Mouse (Mus musculus): ENCODE results near the gene Ckm.

DNA sequence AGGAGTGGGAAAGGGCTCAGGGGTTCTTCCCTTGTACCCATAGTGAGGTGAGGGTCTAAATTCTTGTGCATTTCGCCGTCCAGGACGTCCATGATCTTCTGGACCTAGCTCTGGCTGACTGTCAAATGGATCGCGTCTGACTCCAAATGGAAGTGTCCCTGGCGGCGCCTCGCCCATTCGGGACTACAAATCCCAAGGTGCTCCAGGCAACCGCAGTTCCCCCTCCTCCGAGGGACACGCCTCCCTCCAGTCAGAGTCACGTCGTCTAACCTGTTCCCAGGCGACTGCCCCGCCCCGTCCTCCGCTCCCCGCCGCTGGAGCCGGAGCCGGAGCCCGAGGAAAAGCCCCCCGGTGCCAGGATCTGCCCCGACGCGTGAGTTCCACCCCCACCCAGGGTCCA, 43.6 kb upstream of the Ckm start:
- TF ChIP-seq CTCF (IDR thresholded peaks at IDR 0.05; ENCODE audit: borderline replicate concordance, insufficient read depth, low read depth, low read length) (no peak), POLR2A (IDR thresholded peaks at IDR 0.05; ENCODE audit: borderline replicate concordance, insufficient read depth, low read length) (peak; percentile 33; the same call in 1 of the 2 replicates)

Measured in cerebellum, adult 2 months (tissue).